Mouse (Mus musculus) embryonic facial prominence, embryonic 12.5 days (tissue): ENCODE data around the gene Ces4a. TPM values are rescaled to one million over a fixed set of nuclear protein-coding genes. Genes with fewer than 3 reads are reported as not detected.
A peak's percentile ranks its signal among the peaks of the same experiment; 100 is the strongest.

Source experiments
- ATAC-seq: fragments of 200-750 bp; cut with Nextera tagmentation; 2 replicates; pipeline ENCODE4 v1.8.0; 2017; ENCODE audit not compliant: insufficient number of reproducible peaks, insufficient read depth, low FRiP score, low TSS enrichment
- H3K27ac ChIP-seq: fragments of 300-500 bp; sonication (generic); 2 replicates; pipeline ENCODE4 v1.5.1; 2016; ENCODE audit warnings: mild to moderate bottlenecking
- H3K27me3 ChIP-seq: fragments of 300-500 bp; sonication (generic); 2 replicates; pipeline ENCODE4 v1.6.1; 2016; ENCODE audit warnings: mild to moderate bottlenecking, moderate library complexity
- H3K36me3 ChIP-seq: fragments of 300-500 bp; sonication (generic); 2 replicates; pipeline ENCODE4 v1.6.1; 2016; ENCODE audit warnings: mild to moderate bottlenecking
- H3K4me1 ChIP-seq: fragments of 300-500 bp; sonication (generic); 2 replicates; pipeline ENCODE4 v1.6.1; 2016
- H3K4me2 ChIP-seq: fragments of 300-500 bp; sonication (generic); replicated peaks from 2 replicates; pipeline ENCODE4 v1.6.1; 2016; ENCODE audit warnings: mild to moderate bottlenecking, moderate library complexity
- H3K4me3 ChIP-seq: fragments of 300-500 bp; sonication (generic); 2 replicates; pipeline ENCODE4 v1.5.1; 2016; ENCODE audit warnings: mild to moderate bottlenecking
- H3K9ac ChIP-seq: fragments of 300-500 bp; sonication (generic); 2 replicates; pipeline ENCODE4 v1.6.1; 2016; ENCODE audit warnings: mild to moderate bottlenecking, moderate library complexity
- H3K9me3 ChIP-seq: fragments of 300-500 bp; sonication (generic); 2 replicates; pipeline ENCODE4 v1.6.1; 2016; ENCODE audit warnings: mild to moderate bottlenecking, moderate library complexity
- WGBS: fragments of 180-500 bp; shearing (Covaris S2); methylation state at CpG from one replicate; pipeline ENCODE4 v1.1.7; 2016; 5-methylcytosine and 5-hydroxymethylcytosine counted together
- polyA plus RNA-seq: library from polyadenylated mRNA; unstranded; fragments of >200 nt; fragmentation: Nextera tagmentation; extraction: Ambion mirVana; gene quantifications from 2 replicates; pipeline ENCODE4 v1.2.1, GENCODE M21; 2016

Gene Ces4a
- polyA plus RNA-seq, 1 experiment from 2014 or later: not detected

DNA sequence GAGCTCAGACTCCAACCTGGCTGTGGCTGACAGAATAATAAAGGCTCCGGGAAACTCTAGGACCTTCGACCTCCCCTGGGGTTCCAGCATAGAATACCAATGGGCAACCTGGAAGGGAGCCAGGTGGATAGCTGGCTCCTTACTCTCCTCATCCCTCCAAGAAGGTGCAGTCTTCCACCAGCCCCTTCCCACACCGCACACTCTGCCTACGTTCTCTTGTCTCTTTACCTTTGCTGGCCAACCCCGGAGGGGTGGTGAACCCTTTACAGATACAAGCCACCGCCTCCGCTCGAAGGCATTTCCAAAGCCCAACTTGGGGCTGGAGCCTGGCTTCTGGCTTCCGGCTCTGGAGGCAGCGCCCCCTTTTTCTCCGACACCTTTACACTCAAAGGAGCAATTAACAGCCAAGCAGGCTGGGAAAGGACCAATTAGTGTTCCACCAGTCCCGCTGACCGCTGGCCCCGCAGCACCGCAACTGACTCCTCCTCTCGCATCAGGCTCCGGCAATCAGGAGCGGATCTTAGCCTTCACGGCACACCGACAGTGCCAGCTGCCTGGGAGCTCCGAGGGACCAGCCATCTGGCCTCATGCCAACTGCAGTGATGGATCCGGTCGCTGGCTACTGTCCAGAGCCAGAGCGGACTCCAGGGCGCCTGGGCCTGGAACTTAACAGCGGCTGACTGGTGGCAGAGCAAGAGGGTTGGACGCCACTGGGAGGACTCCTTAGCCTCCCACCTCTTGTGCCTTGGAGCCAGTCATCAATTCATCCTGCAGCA lies 21.2 kb downstream of the Ces4a start:
- WGBS: 1% methylated on average over 27 of the region's 27 CpGs
- peak; percentile 65 for ATAC-seq

DNA sequence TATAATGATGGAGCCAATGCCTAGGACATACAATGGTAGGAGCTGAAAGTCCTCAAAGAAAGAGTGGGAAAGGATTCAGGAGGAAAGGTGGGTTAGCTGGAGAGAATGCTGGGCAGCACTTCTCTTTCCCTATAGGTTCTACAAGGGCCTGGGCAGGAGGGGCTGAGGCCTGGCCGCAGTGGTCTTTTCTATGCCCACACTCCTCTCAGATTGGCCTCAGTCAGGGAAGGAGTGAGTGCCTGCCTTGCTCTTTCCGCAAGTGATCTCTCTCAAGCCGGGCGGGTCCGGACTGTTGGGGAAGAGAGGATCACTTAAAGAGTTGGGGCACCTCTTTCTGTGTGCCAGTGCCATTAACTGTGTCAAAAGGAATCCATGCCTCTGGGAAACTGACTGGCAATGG lies 22.7 kb downstream of the Ces4a start:
- ATAC-seq: no peak
- H3K4me1 ChIP-seq: peaks cover 10% of the 10 kb centered on the region

More for the DNA sequence above, 21.2 kb downstream of the Ces4a start:
- H3K4me1 ChIP-seq: peaks cover 10% of the 10 kb centered on the region
- H3K9me3 ChIP-seq: no peaks in the 10 kb centered on the region
- no peaks in the 10 kb centered on the region for H3K36me3 ChIP-seq
- H3K27ac ChIP-seq: 0 out of 2 replicates have a peak overlapping the region, but pooled peaks have one; percentile 56
- peak overlapping the region; percentile 21 for H3K9ac ChIP-seq
- peaks cover 14% of the 10 kb centered on the region for H3K27me3 ChIP-seq
- peak overlapping the region; percentile 57 for H3K4me2 ChIP-seq
- peak overlapping the region; percentile 32 for H3K4me3 ChIP-seq

DNA sequence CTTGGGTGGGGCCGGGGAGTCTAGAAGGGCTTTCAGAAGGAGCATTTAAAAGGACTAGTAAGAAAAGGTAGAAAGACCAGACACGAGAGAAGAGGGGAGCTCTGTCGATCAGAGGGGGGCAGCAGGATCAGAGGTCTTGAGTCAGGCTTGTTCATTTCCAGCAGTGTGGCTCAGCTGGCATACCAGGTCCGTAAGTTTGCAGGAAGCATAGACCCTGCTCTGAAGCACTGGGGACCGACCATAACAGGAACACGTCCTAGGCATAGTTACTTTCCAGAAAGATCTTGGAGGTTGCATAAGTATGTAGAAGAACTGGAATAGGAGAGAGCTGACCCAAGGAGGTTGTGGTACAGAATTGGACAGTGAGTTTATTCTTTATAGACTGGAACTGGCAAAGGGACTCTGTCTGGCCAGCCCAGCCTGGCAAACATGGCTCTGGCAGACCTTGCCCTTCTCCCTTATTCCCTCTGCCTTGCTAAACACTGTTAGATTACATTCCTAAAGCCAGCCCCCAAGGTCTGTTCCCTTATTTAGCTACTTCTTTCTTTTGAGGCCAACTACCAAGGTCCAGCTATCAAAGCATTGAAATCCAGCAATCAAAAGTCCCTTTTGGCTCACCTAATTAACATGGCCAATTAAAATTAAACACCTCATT lies 23.6 kb downstream of the Ces4a start:
- Histone ChIP-seq H3K9me3 (no peaks in the 10 kb centered on the region), H3K4me3 (no peak overlapping the region), H3K27ac (no peak overlapping the region), H3K4me2 (no peak overlapping the region), H3K4me1 (peaks cover 10% of the 10 kb centered on the region), H3K9ac (no peak overlapping the region), H3K27me3 (peaks cover 14% of the 10 kb centered on the region), H3K36me3 (no peaks in the 10 kb centered on the region)
- no peak for ATAC-seq
- WGBS: 83% methylated on average over 6 of the region's 6 CpGs

More for the DNA sequence above, 22.7 kb downstream of the Ces4a start:
- Histone ChIP-seq H3K4me2 (no peak overlapping the region), H3K4me3 (no peak overlapping the region), H3K9ac (no peak overlapping the region), H3K27ac (no peak overlapping the region), H3K9me3 (no peaks in the 10 kb centered on the region), H3K36me3 (no peaks in the 10 kb centered on the region), H3K27me3 (peaks cover 14% of the 10 kb centered on the region)
- 83% methylated on average over 5 of the region's 5 CpGs for WGBS

DNA sequence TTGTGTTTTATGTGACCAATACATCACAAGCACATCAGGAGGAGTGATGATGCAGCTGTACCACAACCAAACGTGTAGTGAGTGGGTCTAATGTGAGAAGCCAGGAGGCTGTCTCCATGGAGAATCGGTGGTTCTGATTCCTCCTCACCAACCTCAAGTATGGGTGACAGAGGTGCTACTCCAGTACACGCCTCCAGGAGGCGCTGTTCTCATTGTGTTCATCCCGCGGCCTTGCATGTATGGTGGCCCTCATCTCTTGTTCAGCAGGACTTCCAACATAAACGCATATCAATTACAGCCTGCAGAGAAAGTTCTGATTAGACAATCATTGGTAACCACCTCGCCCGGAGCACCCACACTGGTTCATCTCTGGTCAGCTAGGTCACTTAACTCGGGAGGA lies 26.0 kb downstream of the Ces4a start:
- Histone ChIP-seq H3K4me1 (peaks cover 13% of the 10 kb centered on the region), H3K9me3 (no peaks in the 10 kb centered on the region), H3K27ac (no peak overlapping the region), H3K36me3 (no peaks in the 10 kb centered on the region), H3K9ac (no peak overlapping the region), H3K4me2 (no peak overlapping the region), H3K4me3 (no peak overlapping the region), H3K27me3 (peaks cover 8% of the 10 kb centered on the region)
- ATAC-seq: no peak
- WGBS: 54% methylated on average over 10 of the region's 10 CpGs

DNA sequence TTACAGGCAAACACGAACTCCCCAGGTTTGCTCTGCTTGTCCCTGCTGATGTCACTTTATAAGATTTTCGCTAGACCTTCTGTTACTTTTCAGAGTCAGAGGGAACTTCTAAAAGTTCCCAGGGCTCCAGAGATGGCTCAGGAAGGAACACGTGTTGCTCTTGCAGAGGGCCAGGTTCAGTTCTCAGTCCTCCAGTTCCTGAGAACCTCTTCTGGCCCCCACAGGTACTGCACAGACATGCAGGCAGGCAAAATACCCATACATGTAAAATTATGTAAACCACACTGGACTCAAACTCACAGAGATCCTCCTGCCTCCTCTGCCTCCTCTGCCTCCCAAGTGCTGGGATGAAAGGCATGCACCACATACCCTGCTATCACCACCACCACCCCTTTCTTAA lies 26.5 kb downstream of the Ces4a start:
- Histone ChIP-seq H3K27me3 (peaks cover 3% of the 10 kb centered on the region; the same call in 1 of the 2 replicates), H3K27ac (no peak overlapping the region), H3K4me2 (no peak overlapping the region), H3K9me3 (no peaks in the 10 kb centered on the region), H3K4me3 (no peak overlapping the region), H3K36me3 (no peaks in the 10 kb centered on the region), H3K4me1 (peaks cover 8% of the 10 kb centered on the region), H3K9ac (no peak overlapping the region)
- ATAC-seq: no peak
- WGBS: 69% methylated on average over 3 of the region's 3 CpGs

DNA sequence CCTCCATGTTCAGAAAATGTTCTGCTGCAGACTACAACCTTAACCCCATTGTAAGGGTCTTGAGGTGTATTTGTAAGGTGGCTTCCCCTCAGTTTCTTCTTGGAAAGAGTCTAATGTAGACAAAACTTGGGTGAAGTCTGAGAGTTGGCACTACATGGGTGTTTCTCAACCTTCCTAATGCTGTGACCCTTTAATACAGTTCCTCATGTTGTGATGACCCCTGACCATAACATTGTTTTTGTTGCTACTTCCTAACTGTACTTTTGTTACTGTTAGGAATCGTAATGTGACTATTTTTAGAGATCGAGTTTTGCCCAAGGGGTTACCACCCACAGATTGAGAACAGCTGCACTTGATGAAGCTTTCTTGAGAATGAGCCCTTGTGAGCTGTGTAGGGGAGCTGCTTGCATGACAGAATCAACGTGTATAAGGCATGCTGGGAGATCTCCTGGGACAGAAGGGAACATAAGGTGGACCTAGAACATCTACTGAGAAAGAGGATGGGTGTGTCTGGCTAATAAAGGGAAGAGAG lies 29.6 kb downstream of the Ces4a start:
- H3K4me3 ChIP-seq: no peak overlapping the region
- peaks cover 29% of the 10 kb centered on the region for H3K4me1 ChIP-seq
- no peak overlapping the region for H3K9ac ChIP-seq
- H3K36me3 ChIP-seq: no peaks in the 10 kb centered on the region
- H3K27ac ChIP-seq: no peak overlapping the region
- H3K9me3 ChIP-seq: no peaks in the 10 kb centered on the region
- 21% methylated on average over 3 of the region's 3 CpGs for WGBS
- no peak overlapping the region for H3K4me2 ChIP-seq
- no peak for ATAC-seq
- H3K27me3 ChIP-seq: no peaks in the 10 kb centered on the region

DNA sequence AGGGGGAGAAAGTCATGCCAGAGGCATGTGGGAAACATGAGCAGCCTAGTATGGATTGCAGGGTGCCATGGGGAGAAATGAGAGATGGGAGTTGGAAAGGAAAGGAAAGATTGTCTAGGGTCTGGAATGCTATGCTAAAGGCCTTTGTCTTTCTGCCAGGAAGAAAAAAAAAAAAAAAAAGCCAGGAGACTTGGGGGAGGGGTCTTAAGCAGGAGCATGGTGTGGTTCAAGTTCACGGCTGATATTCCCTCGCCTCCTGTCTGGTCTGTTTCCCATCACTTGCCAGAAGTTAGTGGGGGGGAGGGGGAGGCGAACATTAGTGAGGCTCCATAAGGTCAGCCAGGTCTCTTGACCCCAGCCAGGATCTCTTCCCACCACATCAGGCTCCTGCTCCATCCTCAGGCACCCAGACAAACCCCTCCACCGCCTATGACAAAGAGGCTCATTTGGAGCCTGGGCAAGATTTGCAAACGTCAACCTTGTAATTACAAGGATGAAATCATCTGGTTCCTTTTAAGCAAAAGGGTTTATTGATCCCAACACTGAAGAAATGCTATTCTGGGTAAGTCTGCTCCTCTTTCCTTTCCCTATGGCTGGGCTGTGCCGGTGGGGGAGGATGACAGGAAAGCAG lies 32.8 kb downstream of the Ces4a start:
- Histone ChIP-seq H3K27me3 (no peaks in the 10 kb centered on the region), H3K4me3 (no peak overlapping the region), H3K27ac (peak overlapping the region; percentile 93), H3K4me1 (peaks cover 33% of the 10 kb centered on the region), H3K9ac (no peak overlapping the region), H3K4me2 (peak overlapping the region; percentile 32), H3K9me3 (no peaks in the 10 kb centered on the region), H3K36me3 (no peaks in the 10 kb centered on the region)
- 4% methylated on average over 5 of the region's 6 CpGs for WGBS
- peak; percentile 70 for ATAC-seq

DNA sequence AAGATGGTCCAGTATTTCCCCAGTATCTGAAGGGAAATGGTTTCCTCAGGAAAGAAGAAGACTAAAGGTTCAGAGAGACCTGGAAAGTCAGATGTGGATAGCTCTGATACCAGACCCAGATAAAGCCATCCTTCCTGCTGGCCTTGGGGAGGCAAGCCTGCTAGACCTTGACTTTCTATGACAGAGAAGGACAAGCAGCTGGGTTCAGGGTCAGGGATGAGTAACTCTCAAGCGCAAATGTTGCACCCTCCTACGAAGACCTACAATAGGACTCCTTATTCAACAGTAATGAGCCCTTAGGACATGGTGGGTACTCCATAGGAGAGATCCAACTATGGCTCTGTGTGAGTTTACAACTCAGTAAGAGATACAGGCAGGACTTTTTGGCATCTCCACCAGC lies 33.6 kb downstream of the Ces4a start:
- peak overlapping the region; percentile 93 for H3K27ac ChIP-seq
- H3K27me3 ChIP-seq: no peaks in the 10 kb centered on the region
- no peaks in the 10 kb centered on the region for H3K36me3 ChIP-seq
- WGBS: 80% methylated on average over 2 of the region's 2 CpGs
- no peak for ATAC-seq
- H3K4me3 ChIP-seq: no peak overlapping the region
- no peaks in the 10 kb centered on the region for H3K9me3 ChIP-seq
- H3K9ac ChIP-seq: no peak overlapping the region
- no peak overlapping the region for H3K4me2 ChIP-seq
- peaks cover 36% of the 10 kb centered on the region for H3K4me1 ChIP-seq

DNA sequence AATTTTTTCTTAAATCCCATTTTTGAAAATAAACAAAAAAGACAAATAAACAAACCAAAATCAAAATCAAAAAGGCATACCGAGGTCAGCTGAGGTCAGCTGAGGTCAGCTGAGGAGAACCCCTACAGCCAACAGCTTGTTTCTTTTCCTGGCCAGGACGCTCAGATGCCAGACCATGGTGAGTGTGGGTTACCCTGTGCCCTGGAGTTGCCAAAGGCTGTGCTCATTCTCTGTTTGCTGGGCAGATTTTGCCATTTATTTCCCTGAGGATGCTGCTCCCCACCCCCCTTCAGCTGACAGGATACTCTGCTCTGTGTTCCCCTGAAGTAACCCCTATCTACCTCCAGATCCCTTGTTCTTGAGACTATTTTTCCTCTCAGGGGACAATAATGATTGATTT lies 35.5 kb downstream of the Ces4a start:
- Histone ChIP-seq H3K27ac (no peak overlapping the region), H3K9ac (no peak overlapping the region), H3K4me1 (peaks cover 32% of the 10 kb centered on the region), H3K4me3 (no peak overlapping the region), H3K9me3 (no peaks in the 10 kb centered on the region), H3K4me2 (no peak overlapping the region), H3K27me3 (no peaks in the 10 kb centered on the region), H3K36me3 (no peaks in the 10 kb centered on the region)
- WGBS: 53% methylated on average over 2 of the region's 2 CpGs
- ATAC-seq: no peak

DNA sequence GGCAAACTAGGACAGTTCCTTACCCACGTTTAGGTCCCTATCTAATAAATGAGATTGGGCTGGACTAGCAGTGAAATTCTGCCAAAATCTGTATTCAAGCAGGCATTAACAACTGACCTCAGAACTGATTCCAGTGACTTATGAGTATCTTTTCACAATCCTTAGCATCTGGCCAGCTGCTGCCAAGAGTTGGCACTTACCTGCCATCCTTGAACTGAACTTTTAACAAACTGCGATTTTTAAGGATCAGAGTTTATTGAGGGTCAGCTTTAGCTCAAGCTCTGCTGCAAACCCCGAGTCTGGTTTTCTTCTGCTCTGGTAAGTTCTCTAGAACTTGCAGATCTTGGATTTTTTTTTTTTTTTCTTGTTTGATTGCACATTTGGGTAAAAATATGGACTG lies 38.0 kb downstream of the Ces4a start:
- Histone ChIP-seq H3K9me3 (no peaks in the 10 kb centered on the region), H3K4me1 (peaks cover 36% of the 10 kb centered on the region), H3K36me3 (no peaks in the 10 kb centered on the region), H3K4me3 (no peak overlapping the region), H3K27ac (peak overlapping the region; percentile 99; the same call in 1 of the 2 replicates), H3K27me3 (no peaks in the 10 kb centered on the region), H3K4me2 (peak overlapping the region; percentile 63; the same call in 1 of the 2 replicates), H3K9ac (no peak overlapping the region)
- 43% methylated on average over 3 of the region's 3 CpGs for WGBS
- no peak for ATAC-seq

DNA sequence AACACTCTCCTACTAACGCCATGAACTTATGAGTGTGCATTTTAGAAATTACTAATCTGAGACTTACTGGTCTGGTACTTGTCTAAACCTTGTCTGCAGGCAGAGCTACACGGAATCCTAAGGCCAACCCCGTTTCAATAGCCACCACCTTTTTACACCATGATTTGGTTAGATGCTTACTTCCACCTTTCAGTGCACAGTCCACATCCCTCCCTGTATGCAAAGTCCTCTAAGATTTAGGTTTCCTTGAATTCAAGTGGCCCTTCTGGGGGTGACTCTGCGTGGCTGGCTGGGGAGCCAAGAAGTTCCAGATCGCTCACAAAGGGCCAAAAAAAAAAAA lies 38.4 kb downstream of the Ces4a start:
- WGBS: 2% methylated on average over 5 of the region's 5 CpGs
- H3K27me3 ChIP-seq: no peaks in the 10 kb centered on the region
- ATAC-seq: peak; percentile 54
- peaks cover 31% of the 10 kb centered on the region for H3K4me1 ChIP-seq
- no peaks in the 10 kb centered on the region for H3K9me3 ChIP-seq
- no peaks in the 10 kb centered on the region for H3K36me3 ChIP-seq
- peak overlapping the region; percentile 91 for H3K4me3 ChIP-seq
- peak overlapping the region; percentile 99 for H3K27ac ChIP-seq
- peak overlapping the region; percentile 91 for H3K9ac ChIP-seq
- H3K4me2 ChIP-seq: peak overlapping the region; percentile 63
